Mouse (Mus musculus) megakaryocyte, adult 5-6 weeks (primary cell): ENCODE measurements at regions not wholly inside any gene's neighbourhood (a gene's known extent, or its start where the extent isn't known, plus 50 kb on each side); places are given as distances from the start of the nearest gene placed in this dataset.
A peak's percentile ranks its signal among the peaks of the same experiment; 100 is the strongest.

Source experiments
- ATAC-seq: 2 replicates; pipeline ENCODE4 v1.8.0; 2016; ENCODE audit warnings: mild to moderate bottlenecking, inconsistent platforms; ENCODE audit not compliant: poor library complexity, severe bottlenecking

GRCm38 (mm10) chr7:71491128-71491527 is 139.8 kb upstream of the Gm10295 start:
- no peak for ATAC-seq

DNA sequence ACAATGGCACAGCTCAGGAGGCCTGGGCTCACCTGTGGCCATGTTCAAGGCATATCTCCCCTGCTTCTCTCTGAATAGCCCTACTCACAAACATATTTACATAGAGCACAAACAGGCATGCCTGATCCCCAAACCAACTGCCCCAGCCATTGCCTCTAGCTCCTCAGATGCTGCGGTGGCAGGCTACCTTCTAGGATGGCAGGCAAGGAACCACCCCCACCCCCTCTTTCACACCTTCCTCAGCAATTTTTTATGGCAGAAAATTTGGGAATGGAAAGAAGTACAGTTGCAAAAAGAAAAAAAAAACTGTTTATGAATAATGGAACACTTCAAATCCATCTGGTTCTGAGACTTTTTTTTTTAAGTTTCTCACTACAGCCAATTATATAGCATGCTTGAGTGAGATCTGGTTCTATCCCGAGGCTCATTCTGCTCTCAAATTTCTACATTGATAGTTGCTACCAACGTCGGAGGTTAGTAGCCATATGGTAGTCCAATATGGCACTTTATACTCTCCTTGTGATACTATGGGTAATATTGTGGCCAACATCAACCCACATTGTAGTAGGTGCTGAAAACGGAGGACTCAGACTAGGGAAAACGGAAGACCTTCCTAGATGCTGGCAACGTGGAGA is 136.8 kb upstream of the Gm10295 start:
- no peak for ATAC-seq

DNA sequence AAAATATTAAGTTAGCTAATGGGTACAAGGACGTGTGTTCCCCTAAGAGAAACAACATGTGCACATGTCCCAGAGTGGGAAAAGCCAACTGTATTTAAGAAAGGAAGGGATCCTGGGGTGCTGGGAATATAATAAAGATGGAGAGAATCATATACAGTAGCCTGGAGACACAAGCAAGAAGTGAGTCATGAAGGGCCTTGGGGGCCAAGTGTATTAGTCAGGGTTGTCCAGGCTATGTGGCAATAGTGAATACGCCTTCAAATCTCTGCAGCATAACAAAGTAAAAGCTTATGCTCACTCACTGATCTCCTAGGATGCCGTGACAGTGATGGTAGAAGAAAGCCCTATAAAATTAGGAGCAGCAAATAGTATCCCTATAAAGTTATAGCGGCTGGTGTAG is 124.1 kb upstream of the Gm10295 start:
- no peak for ATAC-seq

- no peak for ATAC-seq
Measured at GRCm38 (mm10) chr7:71472384-71473141, 121.3 kb upstream of the Gm10295 start.

DNA sequence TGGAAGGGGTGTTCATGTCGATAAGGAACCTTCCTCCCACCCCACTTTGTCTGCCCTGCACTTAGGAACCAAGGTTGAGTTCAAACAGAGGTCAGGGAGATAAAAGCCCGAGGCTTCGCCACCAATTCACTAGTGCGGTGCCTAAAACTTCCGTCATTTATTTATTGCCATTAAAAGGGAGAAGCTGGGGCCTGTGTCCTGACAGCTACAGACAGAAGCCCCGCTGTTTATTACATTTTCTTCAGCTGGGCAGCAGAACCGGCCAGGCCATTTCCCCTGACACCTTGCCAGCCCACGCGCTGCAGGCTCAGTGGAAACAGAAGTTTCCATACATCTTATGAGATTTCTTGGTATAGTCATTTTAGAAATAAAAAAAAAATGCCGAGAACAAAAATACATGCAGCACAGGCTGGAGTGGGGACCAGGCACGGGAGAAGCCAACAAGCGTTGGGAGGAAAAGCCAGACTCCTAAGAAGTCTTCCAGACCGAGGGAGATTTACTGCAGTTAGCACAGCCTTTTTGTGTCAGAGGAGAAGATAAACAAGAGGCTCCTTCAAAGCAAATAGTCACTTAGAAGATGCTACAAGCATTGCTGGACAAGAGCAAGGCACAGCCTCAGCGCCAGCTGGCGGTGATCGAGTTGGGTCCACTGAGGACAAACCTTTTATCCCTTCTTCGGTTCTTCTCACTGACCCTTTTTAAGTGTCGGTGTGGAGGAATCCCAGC is 120.5 kb upstream of the Gm10295 start:
- no peak for ATAC-seq

- no peak for ATAC-seq
Measured at GRCm38 (mm10) chr7:71471319-71471657, 120.0 kb upstream of the Gm10295 start.

DNA sequence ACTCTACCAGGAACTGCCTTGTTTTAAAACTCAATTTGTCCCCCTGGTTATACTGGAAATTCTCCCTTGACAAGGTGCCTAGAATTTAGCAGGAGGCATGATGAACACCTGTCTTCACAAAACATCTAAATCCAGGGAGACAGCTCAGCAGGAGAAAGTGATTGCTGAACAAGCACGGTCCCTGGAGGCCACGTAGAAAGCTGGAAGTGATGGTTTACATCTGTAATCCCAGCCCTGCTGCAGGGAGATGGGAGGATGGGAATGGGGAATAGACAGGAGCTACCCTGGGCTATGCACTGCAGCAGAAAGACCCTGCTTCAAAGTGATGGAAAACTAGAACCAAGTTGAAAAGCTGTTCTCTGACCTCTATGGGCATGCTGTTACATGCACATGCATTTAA is 119.1 kb upstream of the Gm10295 start:
- no peak for ATAC-seq

- no peak for ATAC-seq
Measured at GRCm38 (mm10) chr7:71469951-71470350, 118.7 kb upstream of the Gm10295 start.

- no peak for ATAC-seq
Measured at GRCm38 (mm10) chr7:71467436-71468127, 116.3 kb upstream of the Gm10295 start.

GRCm38 (mm10) chr7:71464127-71464526 is 112.8 kb upstream of the Gm10295 start:
- ATAC-seq = no peak

GRCm38 (mm10) chr7:71463565-71463964 is 112.3 kb upstream of the Gm10295 start:
- ATAC-seq = peak; percentile 98

GRCm38 (mm10) chr7:71459805-71460204 is 108.5 kb upstream of the Gm10295 start:
- no peak for ATAC-seq

- ATAC-seq = no peak
Measured at GRCm38 (mm10) chr7:71458104-71458754, 106.9 kb upstream of the Gm10295 start.

GRCm38 (mm10) chr7:71457409-71458103 is 106.3 kb upstream of the Gm10295 start:
- no peak for ATAC-seq

- ATAC-seq = no peak
Measured at GRCm38 (mm10) chr7:71456421-71456820, 105.1 kb upstream of the Gm10295 start.

DNA sequence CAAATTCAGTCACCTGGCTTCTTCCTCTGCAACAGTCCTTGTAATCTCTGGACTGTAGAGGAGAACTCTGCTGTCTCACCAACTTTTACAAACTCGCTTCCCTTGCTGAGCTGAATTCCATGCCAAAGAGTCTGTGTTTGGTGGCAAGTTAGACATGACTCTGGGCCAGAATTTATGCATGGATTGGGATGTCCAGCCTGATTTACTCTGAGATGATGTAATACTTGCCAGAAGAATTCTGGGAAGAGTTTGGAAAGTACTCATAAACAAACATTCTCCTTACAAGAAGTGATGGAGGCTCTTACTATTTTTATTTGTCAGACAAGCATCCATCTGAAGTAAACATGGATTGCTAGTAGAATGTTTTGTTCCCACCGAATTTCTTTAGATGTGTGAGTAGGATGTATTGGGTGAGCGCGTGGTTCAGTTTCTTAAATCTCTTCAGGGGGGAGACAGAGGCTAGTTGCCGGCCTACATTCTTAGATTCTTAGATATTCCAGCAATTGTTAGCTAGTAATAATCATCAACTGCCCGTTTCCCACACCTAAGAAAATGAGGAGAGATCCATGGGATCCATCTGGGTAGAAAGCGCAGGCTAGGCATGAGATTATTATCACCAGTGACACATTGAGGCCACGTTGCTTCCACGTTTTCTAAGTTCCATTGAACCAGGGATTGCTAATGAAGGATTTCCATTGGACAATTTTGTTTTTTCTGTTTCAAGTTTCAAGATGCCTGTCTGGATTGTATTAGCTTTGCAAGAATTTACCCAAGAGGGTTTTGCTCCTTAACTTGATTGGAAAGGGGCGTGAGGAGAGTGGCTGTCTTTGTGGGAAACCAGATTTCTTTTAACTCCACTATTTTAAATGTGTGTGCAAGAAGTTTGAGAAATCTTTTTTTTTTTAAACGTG is 89.3 kb upstream of the Gm10295 start:
- ATAC-seq = no peak

DNA sequence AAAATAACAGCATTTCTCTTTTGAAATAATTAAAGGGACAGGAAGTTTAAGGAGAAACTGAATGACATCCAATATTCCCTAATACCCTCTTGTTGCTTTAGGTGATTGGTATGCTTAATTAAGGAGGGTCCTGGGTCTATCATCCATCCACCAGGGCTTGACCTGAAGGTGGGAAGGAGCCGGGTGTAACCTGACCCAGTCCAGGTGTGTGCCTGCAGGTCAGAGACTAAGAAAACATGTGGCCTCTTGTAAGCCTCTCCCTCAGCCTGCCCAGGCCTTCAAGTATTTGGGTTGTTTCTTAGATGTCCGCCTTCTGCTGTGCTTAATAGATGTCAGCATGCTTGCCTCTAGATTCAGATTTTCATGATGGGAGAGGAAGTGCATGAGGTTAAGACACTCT is 74.7 kb upstream of the Gm10295 start:
- ATAC-seq = no peak

- no peak for ATAC-seq
Measured at GRCm38 (mm10) chr7:71419261-71419660, 68.0 kb upstream of the Gm10295 start.

DNA sequence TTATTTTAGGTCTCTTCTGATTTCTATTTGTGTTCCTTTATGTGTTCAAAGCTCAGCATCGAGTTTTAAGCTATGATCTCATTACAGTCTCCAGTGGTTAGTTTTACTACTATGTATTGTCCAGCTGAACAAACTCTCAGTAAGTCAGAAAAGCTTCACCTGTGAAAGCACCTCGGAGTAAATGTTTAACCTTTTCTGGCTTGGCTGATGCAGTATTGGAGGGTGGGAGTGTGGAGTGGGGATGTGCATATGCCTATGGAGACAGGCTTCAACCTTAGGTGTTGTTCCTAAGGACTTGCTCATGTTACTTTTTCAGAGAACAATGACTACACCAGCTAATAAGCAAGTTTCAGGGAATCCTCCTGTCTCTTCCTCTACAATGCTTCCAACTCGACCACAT is 67.6 kb upstream of the Gm10295 start:
- ATAC-seq = no peak
